Mouse (Mus musculus) liver, embryonic 16.5 days (tissue): ENCODE measurements around the gene Ovol3. TPM values are rescaled to one million over a fixed set of nuclear protein-coding genes. Genes with fewer than 3 reads are reported as not detected.
A peak's percentile ranks its signal among the peaks of the same experiment; 100 is the strongest.
"Not testable (repeated sequence)": the region's sequence is repeated elsewhere in the genome, so short reads cannot be mapped to it uniquely, and the experiment has no call there.

Experiments used
- ATAC-seq: fragments of 200-750 bp; cut with Nextera tagmentation; 2 replicates; pipeline ENCODE4 v1.8.0; 2017; ENCODE audit warnings: low read depth, mild to moderate bottlenecking, moderate number of reproducible peaks, moderate library complexity
- H3K27ac ChIP-seq: fragments of 300-500 bp; sonication (generic); 2 replicates; pipeline ENCODE4 v1.5.1; 2014; ENCODE audit warnings: mild to moderate bottlenecking, low read length
- H3K27me3 ChIP-seq: fragments of 300-500 bp; sonication (generic); 2 replicates; pipeline ENCODE4 v1.6.1; 2014; ENCODE audit warnings: low read depth, low read length, mixed read lengths; ENCODE audit not compliant: control insufficient read depth, insufficient read depth
- H3K36me3 ChIP-seq: fragments of 300-500 bp; sonication (generic); 2 replicates; pipeline ENCODE4 v1.6.1; 2014; ENCODE audit warnings: mild to moderate bottlenecking; ENCODE audit not compliant: control insufficient read depth, insufficient read depth
- H3K4me1 ChIP-seq: fragments of 300-500 bp; sonication (generic); 2 replicates; pipeline ENCODE4 v1.6.1; 2014; ENCODE audit warnings: low read depth, low read length, mixed read lengths; ENCODE audit not compliant: control insufficient read depth
- H3K4me2 ChIP-seq: fragments of 300-500 bp; sonication (generic); 2 replicates; pipeline ENCODE4 v1.6.1; 2014; ENCODE audit warnings: low read depth, low read length, mixed read lengths
- H3K4me3 ChIP-seq: fragments of 300-500 bp; sonication (generic); 2 replicates; pipeline ENCODE4 v1.5.1; 2014; ENCODE audit warnings: low read depth, mild to moderate bottlenecking, low read length
- H3K9ac ChIP-seq: fragments of 300-500 bp; sonication (generic); 2 replicates; pipeline ENCODE4 v1.6.1; 2014; ENCODE audit warnings: low read depth, low read length
- H3K9me3 ChIP-seq: fragments of 300-500 bp; sonication (generic); replicated peaks from 2 replicates; pipeline ENCODE4 v1.6.1; 2016; ENCODE audit warnings: low read length; ENCODE audit not compliant: control insufficient read depth
- WGBS: fragments of 180-500 bp; shearing (Covaris S2); extraction: QIAGEN DNeasy Blood & Tissue Kit; methylation state at CpG from one replicate; pipeline ENCODE4 v1.1.7; 2014; ENCODE audit not compliant: insufficient replicate concordance; 5-methylcytosine and 5-hydroxymethylcytosine counted together
- polyA plus RNA-seq: library from polyadenylated mRNA; unstranded; fragments of >200 nt; fragmentation: Nextera tagmentation; extraction: Ambion mirVana; gene quantifications from 2 replicates; pipeline ENCODE4 v1.2.1, GENCODE M21; 2015

Gene Ovol3
- polyA plus RNA-seq, 1 experiment from 2014 or later = not detected

DNA sequence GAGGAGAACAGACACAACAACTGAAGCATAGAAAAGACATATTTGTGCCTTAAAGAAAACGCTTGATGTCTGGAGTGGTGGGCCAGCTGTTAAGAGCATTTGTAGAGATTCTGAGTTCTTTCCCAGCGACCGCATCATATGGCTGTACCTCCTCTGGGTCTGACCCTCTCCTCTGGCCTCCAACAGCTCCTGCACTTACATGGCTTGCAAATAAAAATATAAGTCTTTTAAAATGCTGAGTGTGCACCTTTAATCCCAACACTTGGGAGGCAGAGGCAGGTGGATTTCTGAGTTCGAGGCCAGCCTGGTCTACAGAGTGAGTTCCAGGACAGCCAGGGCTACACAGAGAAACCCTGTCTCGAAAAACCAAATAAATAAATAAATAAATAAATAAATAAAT is 34.9 kb downstream of the Ovol3 start:
- not testable (repeated sequence) for H3K4me3 ChIP-seq, H3K4me1 ChIP-seq, H3K27me3 ChIP-seq, H3K4me2 ChIP-seq, H3K9me3 ChIP-seq, ATAC-seq, H3K27ac ChIP-seq, H3K9ac ChIP-seq, H3K36me3 ChIP-seq
- 81% methylated on average over 5 of the region's 5 CpGs for WGBS

GRCm38 (mm10) chr7:30200200-30200599 is 35.3 kb downstream of the Ovol3 start:
- no peak for ATAC-seq
- 69% methylated on average over 5 of the region's 5 CpGs for WGBS
- no peak overlapping the region for H3K4me2 ChIP-seq
- H3K36me3 ChIP-seq = no peaks in the 10 kb centered on the region
- no peak overlapping the region for H3K9ac ChIP-seq
- no peaks in the 10 kb centered on the region for H3K27me3 ChIP-seq
- H3K9me3 ChIP-seq = no peaks in the 10 kb centered on the region
- no peak overlapping the region for H3K4me3 ChIP-seq
- peaks cover 13% of the 10 kb centered on the region for H3K4me1 ChIP-seq
- H3K27ac ChIP-seq = no peak overlapping the region

- Histone ChIP-seq H3K4me2 (no peak overlapping the region), H3K27ac (no peak overlapping the region)
- WGBS = 64% methylated on average over 18 of the region's 18 CpGs
Observed at GRCm38 (mm10) chr7:30199498-30200139, 35.9 kb downstream of the Ovol3 start.

GRCm38 (mm10) chr7:30198481-30198971 is 37.0 kb downstream of the Ovol3 start, which contains the start of gene Capns1:
TSS of gene Capns1 (minus strand) at chr7:30198811.
- Histone ChIP-seq H3K27ac (no peak within 1 kb of the TSS), H3K4me2 (no peak within 1 kb of the TSS), H3K9me3 (no peaks in the 10 kb centered on the region), H3K4me1 (peaks cover 18% of the 10 kb centered on the region), H3K27me3 (no peaks in the 10 kb centered on the region), H3K4me3 (no peak within 1 kb of the TSS), H3K36me3 (no peaks in the 10 kb centered on the region), H3K9ac (no peak within 1 kb of the TSS)
- WGBS = 6% methylated on average over 8 of the region's 8 CpGs
- ATAC-seq = no peak

More at GRCm38 (mm10) chr7:30199498-30200139, 35.9 kb downstream of the Ovol3 start:
- no peak for ATAC-seq
- Histone ChIP-seq H3K9ac (no peak overlapping the region), H3K36me3 (no peaks in the 10 kb centered on the region), H3K4me3 (no peak overlapping the region), H3K27me3 (no peaks in the 10 kb centered on the region), H3K4me1 (peaks cover 15% of the 10 kb centered on the region), H3K9me3 (no peaks in the 10 kb centered on the region)

DNA sequence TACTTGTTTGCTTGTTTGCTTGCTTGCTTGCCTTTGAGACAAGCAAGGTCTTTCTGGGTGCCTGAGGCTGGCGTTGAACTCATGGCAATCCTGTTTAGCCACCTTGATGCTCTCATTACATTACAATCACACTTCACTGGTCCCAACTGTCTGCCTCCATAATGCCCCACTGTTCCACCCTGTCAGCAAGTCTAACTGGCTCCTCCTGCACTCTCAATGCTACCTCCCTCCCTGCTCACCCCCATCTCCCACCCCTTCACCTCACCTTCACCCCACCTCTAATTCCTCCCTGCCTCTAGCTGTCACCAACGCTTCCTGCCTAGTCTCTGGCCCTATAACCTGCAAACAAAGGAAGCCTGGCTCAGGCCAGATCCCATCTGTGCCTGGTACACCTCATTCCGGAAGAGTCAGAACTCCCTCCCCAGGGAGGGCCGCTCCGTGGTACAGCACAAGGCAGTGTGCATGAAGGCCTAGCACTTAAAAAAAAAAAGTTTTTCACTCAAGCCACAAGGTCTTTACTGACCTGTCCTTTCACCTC is 37.9 kb downstream of the Ovol3 start:
- Histone ChIP-seq H3K27me3 (no peaks in the 10 kb centered on the region), H3K27ac (no peak overlapping the region), H3K4me1 (peaks cover 26% of the 10 kb centered on the region), H3K4me3 (no peak overlapping the region), H3K9me3 (no peaks in the 10 kb centered on the region), H3K36me3 (no peaks in the 10 kb centered on the region), H3K4me2 (no peak overlapping the region), H3K9ac (no peak overlapping the region)
- ATAC-seq = no peak
- WGBS = 52% methylated on average over 5 of the region's 5 CpGs

- peaks cover 26% of the 10 kb centered on the region for H3K4me1 ChIP-seq
- 61% methylated on average over 6 of the region's 6 CpGs for WGBS
- no peaks in the 10 kb centered on the region for H3K27me3 ChIP-seq
- H3K27ac ChIP-seq = no peak overlapping the region
- H3K9ac ChIP-seq = no peak overlapping the region
- H3K4me2 ChIP-seq = no peak overlapping the region
- H3K36me3 ChIP-seq = peaks cover 9% of the 10 kb centered on the region
- ATAC-seq = no peak
- no peak overlapping the region for H3K4me3 ChIP-seq
- no peaks in the 10 kb centered on the region for H3K9me3 ChIP-seq
Observed at GRCm38 (mm10) chr7:30196171-30196570, 39.4 kb downstream of the Ovol3 start.

- ATAC-seq = no peak
- WGBS = 60% methylated on average over 6 of the region's 6 CpGs
- no peaks in the 10 kb centered on the region for H3K9me3 ChIP-seq
- H3K36me3 ChIP-seq = peaks cover 10% of the 10 kb centered on the region
- peak overlapping the region; percentile 90 for H3K4me2 ChIP-seq
- no peak overlapping the region; the same call in 1 of the 2 replicates for H3K4me3 ChIP-seq
- no peak overlapping the region for H3K27ac ChIP-seq
- H3K4me1 ChIP-seq = peaks cover 26% of the 10 kb centered on the region
- no peak overlapping the region for H3K9ac ChIP-seq
- no peaks in the 10 kb centered on the region for H3K27me3 ChIP-seq
Observed at GRCm38 (mm10) chr7:30195461-30195860, 40.1 kb downstream of the Ovol3 start.

- Histone ChIP-seq H3K4me3 (peak overlapping the region; percentile 79), H3K27ac (peak overlapping the region; percentile 91), H3K4me1 (peaks cover 26% of the 10 kb centered on the region), H3K4me2 (peak overlapping the region; percentile 90), H3K36me3 (peaks cover 12% of the 10 kb centered on the region), H3K9me3 (no peaks in the 10 kb centered on the region), H3K27me3 (no peaks in the 10 kb centered on the region), H3K9ac (peak overlapping the region; percentile 80)
- 0% methylated on average over 28 of the region's 28 CpGs for WGBS
- peak; percentile 90 for ATAC-seq
Observed at GRCm38 (mm10) chr7:30194884-30195283, 40.6 kb downstream of the Ovol3 start.

- 0% methylated on average over 26 of the region's 26 CpGs for WGBS
- Histone ChIP-seq H3K4me2 (peak overlapping the region; percentile 90), H3K9me3 (no peaks in the 10 kb centered on the region), H3K4me1 (peaks cover 26% of the 10 kb centered on the region), H3K36me3 (peaks cover 12% of the 10 kb centered on the region), H3K27ac (peak overlapping the region; percentile 91), H3K4me3 (peak overlapping the region; percentile 79), H3K9ac (peak overlapping the region; percentile 80), H3K27me3 (no peaks in the 10 kb centered on the region)
- peak; percentile 32 for ATAC-seq
Observed at GRCm38 (mm10) chr7:30194101-30194831, 41.3 kb downstream of the Ovol3 start.
